21 mouse cellular contexts compared by ENCODE assay signal in genomic region chr14:34296350-34296749, GRCm38 (mm10). TPM values are rescaled to one million over a fixed set of nuclear protein-coding genes. Genes with fewer than 3 reads are reported as not detected.
DNase-seq lines count a peak whose midpoint lies in the region; ATAC-seq and TF ChIP-seq lines count a peak whose summit lies in the region.
"Had no signal": no experiment of that assay in that cellular context is flagged by ENCODE, and none has a peak within 500 bp of the region (broad histone marks: within the 10 kb centered on the region; RNA-seq: fewer than 3 reads in every experiment).

No protein-coding gene starts in this region.

- no peaks in the 10 kb centered on the region for H3K27me3 ChIP-seq in liver, adult 2 months (ENCODE audit: control insufficient read depth, insufficient read depth, low read length)
- no peaks in the 10 kb centered on the region for H3K27me3 ChIP-seq in liver, embryonic 12.5 days (replicated peaks)
- no peaks in the 10 kb centered on the region for H3K27me3 ChIP-seq in ES-Bruce4 (ENCODE audit: control insufficient read depth, insufficient read depth, low read length, poor library complexity, severe bottlenecking)
- H3K27me3 ChIP-seq: liver, embryonic 13.5 days had no signal

- H3K36me3 ChIP-seq in liver, adult 2 months (ENCODE audit: control insufficient read depth, insufficient read depth, low read length) = no peaks in the 10 kb centered on the region
- no peaks in the 10 kb centered on the region for H3K36me3 ChIP-seq in liver, embryonic 12.5 days
- no peaks in the 10 kb centered on the region for H3K36me3 ChIP-seq in ES-Bruce4 (ENCODE audit: control insufficient read depth, insufficient read depth, low read length, poor library complexity, severe bottlenecking)
- H3K36me3 ChIP-seq: liver, embryonic 13.5 days had no signal

- no peak overlapping the region for H3K9ac ChIP-seq in liver, adult 2 months (ENCODE audit: low read depth, low read length)
- H3K9ac ChIP-seq in liver, embryonic 12.5 days = no peak overlapping the region
- H3K9ac ChIP-seq in ES-Bruce4 (ENCODE audit: low read depth, poor library complexity, severe bottlenecking) = peak overlapping the region; percentile 56; the same call in 1 of the 2 replicates
- H3K9ac ChIP-seq: liver, embryonic 13.5 days had no signal

- no peak for TF ChIP-seq CTCF in liver, adult 2 months (IDR thresholded peaks at IDR 0.05; ENCODE audit: low read depth, low read length)
- no peak for TF ChIP-seq CTCF in ES-Bruce4 (IDR thresholded peaks at IDR 0.05; ENCODE audit: low read depth, low read length)

- TF ChIP-seq EP300 in ES-Bruce4 (IDR thresholded peaks at IDR 0.05; ENCODE audit: insufficient read depth, low read depth, low read length) = no peak

- no peak for ATAC-seq in liver, embryonic 12.5 days
- peak; percentile 75 for ATAC-seq in common myeloid progenitor, adult 5-6 weeks (replicated peaks; ENCODE audit: low read depth, poor library complexity, severe bottlenecking)
- peak; percentile 68; the same call in 1 of the 2 replicates for ATAC-seq in neutrophil, adult 5-6 weeks (ENCODE audit: extremely low read depth, insufficient number of reproducible peaks, low FRiP score, poor library complexity, severe bottlenecking)
- ATAC-seq: forebrain, embryonic 14.5 days; hindbrain, postnatal 0 days had no signal

- H3K9me3 ChIP-seq in liver, embryonic 12.5 days (replicated peaks) = no peaks in the 10 kb centered on the region
- no peaks in the 10 kb centered on the region for H3K9me3 ChIP-seq in ES-Bruce4 (replicated peaks; ENCODE audit: control insufficient read depth, insufficient read depth, low read length, poor library complexity, severe bottlenecking)
- H3K9me3 ChIP-seq: liver, embryonic 13.5 days had no signal

- peak; percentile 26 for DNase-seq in liver, adult 2 months (ENCODE audit: extremely low read depth, low read depth, low spot score)
- no peak for DNase-seq in right cerebral cortex, postnatal 36 days (ENCODE audit: low spot score in 2 of 2)
- DNase-seq in lung, postnatal 14 days = no peak
- DNase-seq: adrenal gland, adult 8-10 months; cerebellum, adult 8-10 months; embryo, embryonic 11 days; heart, postnatal 14 days; liver, embryonic 13.5 days; midbrain, embryonic 14.5 days; right cerebral cortex, postnatal 14 days had no signal

- WGBS in liver, adult 2 months = 69% methylated on average over 7 of the region's 7 CpGs
- 62% methylated on average over 7 of the region's 7 CpGs for WGBS in liver, embryonic 12.5 days (ENCODE audit: insufficient replicate concordance)

- no peak overlapping the region for H3K4me2 ChIP-seq in liver, embryonic 12.5 days
- H3K4me2 ChIP-seq: liver, embryonic 13.5 days had no signal

- peaks cover 17% of the 10 kb centered on the region for H3K4me1 ChIP-seq in liver, adult 2 months (ENCODE audit: control insufficient read depth, insufficient read depth, low read length)
- peaks cover 15% of the 10 kb centered on the region; the same call in 1 of the 2 replicates for H3K4me1 ChIP-seq in liver, embryonic 12.5 days
- H3K4me1 ChIP-seq in ES-Bruce4 (ENCODE audit: control insufficient read depth, insufficient read depth, low read length) = no peaks in the 10 kb centered on the region

- TF ChIP-seq POLR2A in liver, adult 2 months (IDR thresholded peaks at IDR 0.05; ENCODE audit: extremely low read depth, insufficient read depth, low read length) = no peak
- TF ChIP-seq POLR2A in ES-Bruce4 (IDR thresholded peaks at IDR 0.05; ENCODE audit: insufficient read depth, low read length) = no peak

- no peak overlapping the region for H3K4me3 ChIP-seq in liver, adult 2 months (ENCODE audit: insufficient read depth, low read depth, low read length)
- H3K4me3 ChIP-seq in liver, embryonic 12.5 days = no peak overlapping the region
- H3K4me3 ChIP-seq in ES-Bruce4 (ENCODE audit: low read depth, low read length) = no peak overlapping the region
- H3K4me3 ChIP-seq: heart, adult 2 months; liver, embryonic 13.5 days had no signal

- H3K79me2 ChIP-seq in liver, adult 2 months (ENCODE audit: control insufficient read depth, insufficient read depth, low read length) = peaks cover 8% of the 10 kb centered on the region; the same call in 1 of the 2 replicates

- H3K27ac ChIP-seq in liver, adult 2 months (replicated peaks; ENCODE audit: insufficient read depth, low read depth, low read length) = no peak overlapping the region
- H3K27ac ChIP-seq in liver, embryonic 12.5 days = no peak overlapping the region
- peak overlapping the region; percentile 39 for H3K27ac ChIP-seq in ES-Bruce4 (ENCODE audit: insufficient read depth, low read length)
- H3K27ac ChIP-seq: heart, adult 2 months; hindbrain, postnatal 0 days; liver, embryonic 13.5 days had no signal

RNA-seq across cellular contexts. Expression of gene Shld2, which starts 13.9 kb away (rescaled TPM):
- 25.4 and 36.4 TPM in 2 replicates for total RNA-seq in liver, adult 2 months (2014; rRNA removed)
- 9.2 and 12.2 TPM in 2 replicates for polyA plus RNA-seq in liver, adult 2 months (2012; rRNA removed)
- polyA plus RNA-seq in liver, embryonic 12.5 days (2016; fragmentation: Nextera tagmentation; extraction: Ambion mirVana) = 8.2 and 9.7 TPM in 2 replicates
- polyA plus RNA-seq in ES-Bruce4 (2011; ENCODE audit: insufficient read depth, insufficient read length, low read depth, missing spikeins) = 26.7 and 32.5 TPM in 2 replicates
- total RNA-seq in common myeloid progenitor, adult 5-6 weeks (2017) = 17.1 and 19.9 TPM in 2 replicates
- total RNA-seq in neutrophil, adult 5-6 weeks (2017) = 29.7 TPM in 2 replicates

RNA-seq across cellular contexts. Expression of gene Glud1, which starts 14.2 kb away (rescaled TPM):
- 691 and 755 TPM in 2 replicates for total RNA-seq in liver, adult 2 months (2014; rRNA removed)
- polyA plus RNA-seq in liver, adult 2 months (2012; rRNA removed) = 633 and 710 TPM in 2 replicates
- polyA plus RNA-seq in liver, embryonic 12.5 days (2016; fragmentation: Nextera tagmentation; extraction: Ambion mirVana) = 137 and 145 TPM in 2 replicates
- polyA plus RNA-seq in ES-Bruce4 (2011; ENCODE audit: insufficient read depth, insufficient read length, low read depth, missing spikeins) = 285 and 305 TPM in 2 replicates
- 124 and 148 TPM in 2 replicates for total RNA-seq in common myeloid progenitor, adult 5-6 weeks (2017)
- total RNA-seq in neutrophil, adult 5-6 weeks (2017) = 225 and 241 TPM in 2 replicates

RNA-seq across cellular contexts. Expression of gene Fam25c, which starts 58.9 kb away (rescaled TPM):
- total RNA-seq in liver, adult 2 months (2014; rRNA removed) = 56.3 and 66.7 TPM in 2 replicates
- polyA plus RNA-seq in liver, adult 2 months (2012; rRNA removed) = 74.3 and 146 TPM in 2 replicates
- not detected in 2 replicates for polyA plus RNA-seq in liver, embryonic 12.5 days (2016; fragmentation: Nextera tagmentation; extraction: Ambion mirVana)
- 3.5 and 5.7 TPM in 2 replicates for polyA plus RNA-seq in ES-Bruce4 (2011; ENCODE audit: insufficient read depth, insufficient read length, low read depth, missing spikeins)
- total RNA-seq in common myeloid progenitor, adult 5-6 weeks (2017) = not detected in 2 replicates
- not detected in 2 replicates for total RNA-seq in neutrophil, adult 5-6 weeks (2017)
- total RNA-seq: adrenal gland, adult 8-10 months; heart, adult 2 months; heart, postnatal 14 days; hindbrain, postnatal 0 days; layer of hippocampus, postnatal 25 days; left cerebral cortex, postnatal 25 days had no signal
- polyA plus RNA-seq: forebrain, embryonic 14.5 days; heart, adult 2 months; hindbrain, postnatal 0 days; kidney, embryonic 14.5 days; liver, embryonic 13.5 days; midbrain, embryonic 14.5 days; neural tube, embryonic 11.5 days had no signal

Comparison
In these comparisons a context has a peak if more than half of its experiments do, and no peak if none do; other contexts are left out.
1. RNA of gene Fam25c, which starts 58.9 kb away (total RNA-seq): 56.3 to 66.7 TPM in liver, adult 2 months; not detected in common myeloid progenitor, adult 5-6 weeks and not detected in neutrophil, adult 5-6 weeks; every median in the first group is over 10 times any median in the second.